Mouse (Mus musculus) liver, postnatal 0 days (tissue): ENCODE measurements around the gene Ppdpf. TPM values are rescaled to one million over a fixed set of nuclear protein-coding genes. Genes with fewer than 3 reads are reported as not detected.

Experiments
- ATAC-seq: fragments of 200-750 bp; cut with Nextera tagmentation; 2 replicates; pipeline ENCODE4 v1.8.0; 2017; ENCODE audit warnings: mild to moderate bottlenecking, moderate library complexity
- DNase-seq: peaks from one replicate; pipeline ENCODE4 v3.0.0-alpha.2; 2016
- H3K27ac ChIP-seq: fragments of 300-500 bp; sonication (generic); 2 replicates; pipeline ENCODE4 v1.5.1; 2014; ENCODE audit warnings: antibody characterized with exemption, moderate library complexity, mild to moderate bottlenecking, low read depth
- H3K27me3 ChIP-seq: fragments of 300-500 bp; sonication (generic); 2 replicates; pipeline ENCODE4 v1.6.1; 2014; ENCODE audit warnings: low read length, control low read depth, mixed read lengths; ENCODE audit not compliant: insufficient read depth
- H3K36me3 ChIP-seq: fragments of 300-500 bp; sonication (generic); replicated peaks from 2 replicates; pipeline ENCODE4 v1.6.1; 2014; ENCODE audit warnings: mild to moderate bottlenecking, control low read depth, low read length, moderate library complexity, mixed read lengths; ENCODE audit not compliant: insufficient read depth
- H3K4me1 ChIP-seq: fragments of 300-500 bp; sonication (generic); 2 replicates; pipeline ENCODE4 v1.6.1; 2014; ENCODE audit warnings: antibody characterized with exemption, mild to moderate bottlenecking, control low read depth; ENCODE audit not compliant: insufficient read depth
- H3K4me2 ChIP-seq: fragments of 300-500 bp; sonication (generic); 2 replicates; pipeline ENCODE4 v1.6.1; 2014; ENCODE audit warnings: low read depth, mild to moderate bottlenecking, low read length, moderate library complexity, mixed read lengths
- H3K4me3 ChIP-seq: fragments of 300-500 bp; sonication (generic); 2 replicates; pipeline ENCODE4 v1.5.1; 2014; ENCODE audit warnings: low read depth, low read length
- H3K9ac ChIP-seq: fragments of 300-500 bp; sonication (generic); replicated peaks from 2 replicates; pipeline ENCODE4 v1.6.1; 2014; ENCODE audit warnings: mild to moderate bottlenecking, moderate library complexity
- H3K9me3 ChIP-seq: fragments of 300-500 bp; sonication (generic); 2 replicates; pipeline ENCODE4 v1.6.1; 2016; ENCODE audit warnings: mild to moderate bottlenecking, control low read depth, low read length, mixed read lengths
- CTCF ChIP-seq: sonication (generic); IDR thresholded peaks from 2 replicates; pipeline ENCODE4 v1.5.1; 2016; ENCODE audit warnings: antibody characterized with exemption, low read depth
- EP300 ChIP-seq: IDR thresholded peaks from 2 replicates; pipeline ENCODE4 v1.6.1; 2016; ENCODE audit warnings: antibody characterized with exemption, low read depth, mild to moderate bottlenecking
- WGBS: fragments of 180-500 bp; shearing (Covaris S2); extraction: QIAGEN DNeasy Blood & Tissue Kit; methylation state at CpG from one replicate; pipeline ENCODE4 v1.1.7; 2014; ENCODE audit not compliant: insufficient replicate concordance; 5-methylcytosine and 5-hydroxymethylcytosine counted together
- polyA plus RNA-seq: library from polyadenylated mRNA; unstranded; fragments of >200 nt; fragmentation: Nextera tagmentation; extraction: Ambion mirVana; gene quantifications from 2 replicates; pipeline ENCODE4 v1.2.1, GENCODE M21; 2015

Gene Ppdpf
- 120 and 125 TPM in 2 replicates for polyA plus RNA-seq

GRCm38 (mm10) chr2:181187121-181188000 lies at the start of gene Ppdpf:
TSS of gene Ppdpf (plus strand) at chr2:181187247.
- H3K9ac ChIP-seq: peak within 1 kb of the TSS; percentile 82
- no peaks in the 10 kb centered on the region for H3K9me3 ChIP-seq
- H3K27me3 ChIP-seq: no peaks in the 10 kb centered on the region
- peak; percentile 43 for TF ChIP-seq CTCF
- peak; percentile 40; the same call in 1 of the 2 replicates for TF ChIP-seq EP300
- peak within 1 kb of the TSS; percentile 95 for H3K27ac ChIP-seq
- H3K4me2 ChIP-seq: peak within 1 kb of the TSS; percentile 99
- H3K4me1 ChIP-seq: peaks cover 15% of the 10 kb centered on the region
- DNase-seq: peak; percentile 94
- peak within 1 kb of the TSS; percentile 82 for H3K4me3 ChIP-seq
- peak; percentile 93 for ATAC-seq
- no peaks in the 10 kb centered on the region for H3K36me3 ChIP-seq
- under 1% methylated on average over 62 of the region's 64 CpGs for whole genome bisulfite sequencing

GRCm38 (mm10) chr2:181139641-181140193 lies 47.3 kb upstream of the Ppdpf start:
- Histone ChIP-seq H3K9me3 (no peaks in the 10 kb centered on the region), H3K36me3 (no peaks in the 10 kb centered on the region), H3K4me2 (no peak overlapping the region), H3K27ac (no peak overlapping the region), H3K4me1 (0 out of 2 replicates have a peak, but pooled peaks cover 2% of the 10 kb centered on the region), H3K4me3 (no peak overlapping the region), H3K27me3 (peaks cover 29% of the 10 kb centered on the region), H3K9ac (no peak overlapping the region)
- DNase-seq (no peak), ATAC-seq (no peak)
- no peak for TF ChIP-seq CTCF
- TF ChIP-seq EP300: no peak
- WGBS: 79% methylated on average over 5 of the region's 5 CpGs

- DNase-seq (no peak), ATAC-seq (no peak)
- Histone ChIP-seq H3K4me2 (no peak overlapping the region), H3K9me3 (no peaks in the 10 kb centered on the region), H3K4me3 (no peak overlapping the region), H3K4me1 (no peaks in the 10 kb centered on the region), H3K9ac (no peak overlapping the region), H3K27me3 (peaks cover 20% of the 10 kb centered on the region), H3K27ac (no peak overlapping the region), H3K36me3 (no peaks in the 10 kb centered on the region)
- TF ChIP-seq CTCF (no peak), EP300 (no peak)
- WGBS: 57% methylated on average over 8 of the region's 8 CpGs
These were observed 44.3 kb upstream of the Ppdpf start for GRCm38 (mm10) chr2:181142703-181143135.

- DNase-seq: no peak
- WGBS: 44% methylated on average over 2 of the region's 2 CpGs
- H3K4me2 ChIP-seq: no peak overlapping the region
- no peaks in the 10 kb centered on the region for H3K36me3 ChIP-seq
- H3K4me1 ChIP-seq: no peaks in the 10 kb centered on the region
- H3K9me3 ChIP-seq: no peaks in the 10 kb centered on the region
- TF ChIP-seq CTCF: no peak
- no peak for TF ChIP-seq EP300
- H3K4me3 ChIP-seq: no peak overlapping the region
- H3K27me3 ChIP-seq: peaks cover 29% of the 10 kb centered on the region
- no peak overlapping the region for H3K27ac ChIP-seq
- ATAC-seq: no peak
- H3K9ac ChIP-seq: no peak overlapping the region
These were observed 43.4 kb upstream of the Ppdpf start for GRCm38 (mm10) chr2:181143509-181144276.

- H3K9ac ChIP-seq: no peak overlapping the region
- H3K4me1 ChIP-seq: no peaks in the 10 kb centered on the region
- H3K27ac ChIP-seq: no peak overlapping the region
- H3K9me3 ChIP-seq: no peaks in the 10 kb centered on the region
- DNase-seq: no peak
- no peak overlapping the region for H3K4me3 ChIP-seq
- no peaks in the 10 kb centered on the region for H3K36me3 ChIP-seq
- TF ChIP-seq EP300 (no peak), CTCF (no peak)
- ATAC-seq: no peak
- no peak overlapping the region for H3K4me2 ChIP-seq
- WGBS: 69% methylated on average over 2 of the region's 2 CpGs
- H3K27me3 ChIP-seq: peaks cover 37% of the 10 kb centered on the region
These were observed 42.4 kb upstream of the Ppdpf start for GRCm38 (mm10) chr2:181144675-181145074.
